Mouse (Mus musculus) megakaryocyte, adult 5-6 weeks (primary cell): ENCODE results near the gene Klb. TPM values are rescaled to one million over a fixed set of nuclear protein-coding genes. Genes with fewer than 3 reads are reported as not detected.

Experiments
- total RNA-seq, 2 experiments: library from RNA; stranded (forward) in 1 of 2; stranded (reverse) in 1 of 2; fragments of 153-499, 151-499 nt in 1 of 2; fragments of 221-1000, 200-1000 nt in 1 of 2; gene quantifications; 2 replicates each; pipeline versions ENCODE4 v1.2.3 to v1.2.4; 2015 to 2017

Klb gene
- total RNA-seq, 2 experiments from 2014 or later, result not detected

Other genes starting within 250 kb of the Klb start
- 63.3 and 74.9 TPM in 2 replicates for gene Klhl5, start 240.8 kb upstream of the Klb start, total RNA-seq (2015)
- 47.5 and 50.7 TPM in 2 replicates for gene Klhl5, start 240.8 kb upstream of the Klb start, total RNA-seq (2017)
- 0.36 and 0.89 TPM in 2 replicates for gene Wdr19, start 148.6 kb upstream of the Klb start, total RNA-seq (2015)
- 0.37 and 1.6 TPM in 2 replicates for gene Wdr19, start 148.6 kb upstream of the Klb start, total RNA-seq (2017)
- gene Rfc1, start 12.6 kb upstream of the Klb start, total RNA-seq (2015), result 38.5 and 39.7 TPM in 2 replicates
- gene Rfc1, start 12.6 kb upstream of the Klb start, total RNA-seq (2017), result 77.6 and 92.3 TPM in 2 replicates
- 1,765 and 1,894 TPM in 2 replicates for gene Rpl9, start 43.1 kb downstream of the Klb start, total RNA-seq (2015)
- 1,107 and 1,286 TPM in 2 replicates for gene Rpl9, start 43.1 kb downstream of the Klb start, total RNA-seq (2017)
- 26.8 and 32.6 TPM in 2 replicates for gene Lias, start 43.2 kb downstream of the Klb start, total RNA-seq (2015)
- gene Lias, start 43.2 kb downstream of the Klb start, total RNA-seq (2017), result 26.8 and 29.4 TPM in 2 replicates
- gene Ugdh, start 87.6 kb downstream of the Klb start, total RNA-seq (2015), result 87.9 and 92.7 TPM in 2 replicates
- gene Ugdh, start 87.6 kb downstream of the Klb start, total RNA-seq (2017), result 121 TPM in 2 replicates
- gene Gm43552, start 144.5 kb downstream of the Klb start, total RNA-seq (2015), result not detected in 2 replicates
- gene Gm43552, start 144.5 kb downstream of the Klb start, total RNA-seq (2017), result not detected in 2 replicates
- 154 TPM in 2 replicates for gene Smim14, start 188.9 kb downstream of the Klb start, total RNA-seq (2015)
- gene Smim14, start 188.9 kb downstream of the Klb start, total RNA-seq (2017), result 87.1 and 94.7 TPM in 2 replicates
- gene Ube2k, start 188.9 kb downstream of the Klb start, total RNA-seq (2015), result 125 and 131 TPM in 2 replicates
- gene Ube2k, start 188.9 kb downstream of the Klb start, total RNA-seq (2017), result 31.5 and 62.8 TPM in 2 replicates